Mouse (Mus musculus) CD4-positive, CD25-positive, alpha-beta regulatory T cell, adult 2 months (primary cell): ENCODE results near the gene Diras1.
A peak's percentile ranks its signal among the peaks of the same experiment; 100 is the strongest.
"Not testable (repeated sequence)": the region's sequence is repeated elsewhere in the genome, so short reads cannot be mapped to it uniquely, and the experiment has no call there.

Source experiments
- DNase-seq: peaks from one replicate; pipeline ENCODE4 v3.0.0-alpha.2; 2012; ENCODE audit warnings: low read depth, low spot score

Diras1 gene

GRCm38 (mm10) chr10:81025639-81026275 is at the start of gene Diras1:
Diras1 (minus strand) TSS chr10:81025662.
- DNase-seq, result no peak

GRCm38 (mm10) chr10:81073464-81073863 is 48.0 kb upstream of the Diras1 start:
- peak; percentile 44 for DNase-seq

GRCm38 (mm10) chr10:81072290-81072689 is 46.8 kb upstream of the Diras1 start:
- no peak for DNase-seq

- peak; percentile 100 for DNase-seq
Measured at GRCm38 (mm10) chr10:81069836-81070235, 44.4 kb upstream of the Diras1 start, which contains the start of gene Thop1. Thop1 (plus strand) TSS chr10:81070035.

- no peak for DNase-seq
Measured at GRCm38 (mm10) chr10:81068706-81069105, 43.2 kb upstream of the Diras1 start.

- DNase-seq, result not testable (repeated sequence)
Measured at GRCm38 (mm10) chr10:81064519-81064918, 39.1 kb upstream of the Diras1 start.

GRCm38 (mm10) chr10:81062710-81063109 is 37.2 kb upstream of the Diras1 start:
- no peak for DNase-seq

- peak; percentile 97 for DNase-seq
Measured at GRCm38 (mm10) chr10:81059603-81060543, 34.4 kb upstream of the Diras1 start, which contains the start of gene Sgta. Sgta (minus strand) TSS chr10:81060181.

- no peak for DNase-seq
Measured at GRCm38 (mm10) chr10:81058896-81059295, 33.4 kb upstream of the Diras1 start.

- no peak for DNase-seq
Measured at GRCm38 (mm10) chr10:81057406-81058130, 32.1 kb upstream of the Diras1 start.

GRCm38 (mm10) chr10:81055802-81056340 is 30.4 kb upstream of the Diras1 start:
- not testable (repeated sequence) for DNase-seq

GRCm38 (mm10) chr10:81055169-81055568 is 29.7 kb upstream of the Diras1 start:
- no peak for DNase-seq

- DNase-seq, result no peak
Measured at GRCm38 (mm10) chr10:81052577-81052976, 27.1 kb upstream of the Diras1 start.

- no peak for DNase-seq
Measured at GRCm38 (mm10) chr10:81051133-81051532, 25.7 kb upstream of the Diras1 start.

- peak; percentile 49 for DNase-seq
Measured at GRCm38 (mm10) chr10:81050645-81051044, 25.2 kb upstream of the Diras1 start.

- DNase-seq, result not testable (repeated sequence)
Measured at GRCm38 (mm10) chr10:81045246-81045645, 19.8 kb upstream of the Diras1 start.

GRCm38 (mm10) chr10:81041458-81042175 is 16.2 kb upstream of the Diras1 start:
- DNase-seq, result peak; percentile 85

- peak; percentile 98 for DNase-seq
Measured at GRCm38 (mm10) chr10:81036988-81037580, 11.6 kb upstream of the Diras1 start, which contains the start of gene Slc39a3. Slc39a3 (minus strand) TSS chr10:81037426.

GRCm38 (mm10) chr10:81036251-81036650 is 10.8 kb upstream of the Diras1 start:
- peak; percentile 63 for DNase-seq

GRCm38 (mm10) chr10:81033586-81033985 is 8.1 kb upstream of the Diras1 start:
- no peak for DNase-seq
